Mouse (Mus musculus): ENCODE measurements around the gene Armc8. TPM values are rescaled to one million over a fixed set of nuclear protein-coding genes. Genes with fewer than 3 reads are reported as not detected.

Armc8 gene
- total RNA-seq, 2 experiments from 2014 or later = 23.9 to 25.4 TPM

- no peak for DNase-seq (ENCODE audit: low spot score in 2 of 2)
Observed at GRCm38 (mm10) chr9:99531865-99532264, 36.8 kb downstream of the Armc8 start.

- no peak for DNase-seq (ENCODE audit: low spot score in 2 of 2)
Observed at GRCm38 (mm10) chr9:99505875-99506274, 62.8 kb downstream of the Armc8 start.

GRCm38 (mm10) chr9:99499336-99499735, 69.4 kb downstream of the Armc8 start:
- no peak for DNase-seq (ENCODE audit: low spot score in 2 of 2)

GRCm38 (mm10) chr9:99492634-99493200, 76.0 kb downstream of the Armc8 start:
- DNase-seq (ENCODE audit: low spot score in 2 of 2) = no peak

GRCm38 (mm10) chr9:99491050-99491449, 77.6 kb downstream of the Armc8 start:
- no peak for DNase-seq (ENCODE audit: low spot score in 2 of 2)

- DNase-seq (ENCODE audit: low spot score in 2 of 2) = no peak
Observed at GRCm38 (mm10) chr9:99487841-99488240, 80.9 kb downstream of the Armc8 start.

GRCm38 (mm10) chr9:99487126-99487695, 81.5 kb downstream of the Armc8 start:
- no peak for DNase-seq (ENCODE audit: low spot score in 2 of 2)

- DNase-seq (ENCODE audit: low spot score in 2 of 2) = no peak
Observed at GRCm38 (mm10) chr9:99485144-99485543, 83.6 kb downstream of the Armc8 start.

GRCm38 (mm10) chr9:99484632-99485031, 84.1 kb downstream of the Armc8 start:
- DNase-seq (ENCODE audit: low spot score in 2 of 2) = no peak

- no peak for DNase-seq (ENCODE audit: low spot score in 2 of 2)
Observed at GRCm38 (mm10) chr9:99483191-99483590, 85.5 kb downstream of the Armc8 start.

- DNase-seq (ENCODE audit: low spot score in 2 of 2) = no peak
Observed at GRCm38 (mm10) chr9:99480764-99481163, 87.9 kb downstream of the Armc8 start.

GRCm38 (mm10) chr9:99479181-99479711, 89.5 kb downstream of the Armc8 start:
- no peak for DNase-seq (ENCODE audit: low spot score in 2 of 2)

GRCm38 (mm10) chr9:99471334-99471733, 97.4 kb downstream of the Armc8 start:
- DNase-seq (ENCODE audit: low spot score in 2 of 2) = no peak

- DNase-seq (ENCODE audit: low spot score in 2 of 2) = no peak
Observed at GRCm38 (mm10) chr9:99470347-99471092, 98.2 kb downstream of the Armc8 start.

- DNase-seq (ENCODE audit: low spot score in 2 of 2) = no peak
Observed at GRCm38 (mm10) chr9:99469681-99470273, 98.9 kb downstream of the Armc8 start.

- DNase-seq (ENCODE audit: low spot score in 2 of 2) = no peak
Observed at GRCm38 (mm10) chr9:99468572-99468971, 100.1 kb downstream of the Armc8 start.

GRCm38 (mm10) chr9:99464876-99465275, 103.8 kb downstream of the Armc8 start:
- no peak for DNase-seq (ENCODE audit: low spot score in 2 of 2)

- DNase-seq (ENCODE audit: low spot score in 2 of 2) = no peak
Observed at GRCm38 (mm10) chr9:99459730-99460129, 109.0 kb downstream of the Armc8 start.

GRCm38 (mm10) chr9:99458529-99459208, 110.0 kb downstream of the Armc8 start:
- DNase-seq (ENCODE audit: low spot score in 2 of 2) = peak in 1 of 2 experiments; percentile 29

- no peak for DNase-seq (ENCODE audit: low spot score in 2 of 2)
Observed at GRCm38 (mm10) chr9:99454211-99454610, 114.5 kb downstream of the Armc8 start.

- no peak for DNase-seq (ENCODE audit: low spot score in 2 of 2)
Observed at GRCm38 (mm10) chr9:99451161-99451560, 117.5 kb downstream of the Armc8 start, which contains the start of gene Nme9. Nme9 (plus strand) TSS chr9:99451475.
